Mouse (Mus musculus): ENCODE data around the gene Tle1. TPM values are rescaled to one million over a fixed set of nuclear protein-coding genes. Genes with fewer than 3 reads are reported as not detected.

The Tle1 gene
- polyA plus RNA-seq, 1 experiment = 45.4 TPM

- Histone ChIP-seq H3K4me1 (ENCODE audit: control insufficient read depth, insufficient read depth, low read length) (peaks cover 3% of the 10 kb centered on the region), H3K27ac (ENCODE audit: insufficient read depth, low read length) (no peak overlapping the region)
- TF ChIP-seq POLR2A (IDR thresholded peaks at IDR 0.05; ENCODE audit: extremely low read depth, insufficient read depth, low read length) (no peak), CTCF (IDR thresholded peaks at IDR 0.05; ENCODE audit: extremely low read depth, insufficient read depth, low read length) (no peak)
Observed at GRCm38 (mm10) chr4:72140706-72141105, 60.0 kb downstream of the Tle1 start.

GRCm38 (mm10) chr4:72139475-72140120, 61.1 kb downstream of the Tle1 start:
- no peak for TF ChIP-seq POLR2A (IDR thresholded peaks at IDR 0.05; ENCODE audit: extremely low read depth, insufficient read depth, low read length)
- TF ChIP-seq CTCF (IDR thresholded peaks at IDR 0.05; ENCODE audit: extremely low read depth, insufficient read depth, low read length) = no peak
- Histone ChIP-seq H3K4me3 (ENCODE audit: insufficient read depth, low read length) (no peak overlapping the region), H3K27ac (ENCODE audit: insufficient read depth, low read length) (no peak overlapping the region), H3K4me1 (ENCODE audit: control insufficient read depth, insufficient read depth, low read length) (peaks cover 2% of the 10 kb centered on the region)

More at GRCm38 (mm10) chr4:72140706-72141105, 60.0 kb downstream of the Tle1 start:
- no peak overlapping the region for H3K4me3 ChIP-seq (ENCODE audit: insufficient read depth, low read length)

- H3K4me3 ChIP-seq (ENCODE audit: insufficient read depth, low read length) = no peak overlapping the region
- H3K4me1 ChIP-seq (ENCODE audit: control insufficient read depth, insufficient read depth, low read length) = peaks cover 2% of the 10 kb centered on the region
- TF ChIP-seq POLR2A (IDR thresholded peaks at IDR 0.05; ENCODE audit: extremely low read depth, insufficient read depth, low read length) (no peak), CTCF (IDR thresholded peaks at IDR 0.05; ENCODE audit: extremely low read depth, insufficient read depth, low read length) (no peak)
- no peak overlapping the region for H3K27ac ChIP-seq (ENCODE audit: insufficient read depth, low read length)
Observed at GRCm38 (mm10) chr4:72138264-72139080, 62.2 kb downstream of the Tle1 start.

GRCm38 (mm10) chr4:72132646-72133045, 68.1 kb downstream of the Tle1 start:
- TF ChIP-seq POLR2A (IDR thresholded peaks at IDR 0.05; ENCODE audit: extremely low read depth, insufficient read depth, low read length) (no peak), CTCF (IDR thresholded peaks at IDR 0.05; ENCODE audit: extremely low read depth, insufficient read depth, low read length) (no peak)
- peaks cover 2% of the 10 kb centered on the region for H3K4me1 ChIP-seq (ENCODE audit: control insufficient read depth, insufficient read depth, low read length)
- no peak overlapping the region for H3K27ac ChIP-seq (ENCODE audit: insufficient read depth, low read length)
- H3K4me3 ChIP-seq (ENCODE audit: insufficient read depth, low read length) = no peak overlapping the region

DNA sequence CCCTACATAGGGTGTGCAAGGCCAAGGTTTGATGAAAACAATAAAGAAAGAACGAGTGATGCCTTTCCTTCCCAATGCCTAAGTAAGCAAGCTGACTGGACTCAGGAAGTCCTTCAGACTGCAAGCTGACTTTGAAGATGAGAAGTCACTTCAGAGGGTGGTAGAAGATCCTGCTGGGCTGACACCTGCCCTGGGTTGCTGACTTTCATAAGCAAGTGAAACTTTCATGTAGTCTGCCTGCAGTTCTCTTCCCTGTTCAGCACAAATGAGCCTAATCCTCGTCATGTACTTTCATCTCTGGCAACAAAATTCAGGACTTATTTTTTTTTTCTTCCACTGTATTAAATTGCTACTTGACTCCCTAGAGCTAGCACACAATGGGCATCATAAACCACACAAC, 73.1 kb downstream of the Tle1 start:
- Histone ChIP-seq H3K4me3 (ENCODE audit: insufficient read depth, low read length) (no peak overlapping the region), H3K4me1 (ENCODE audit: control insufficient read depth, insufficient read depth, low read length) (no peaks in the 10 kb centered on the region; the same call in 1 of the 2 replicates), H3K27ac (ENCODE audit: insufficient read depth, low read length) (no peak overlapping the region)
- no peak for TF ChIP-seq CTCF (IDR thresholded peaks at IDR 0.05; ENCODE audit: extremely low read depth, insufficient read depth, low read length)
- TF ChIP-seq POLR2A (IDR thresholded peaks at IDR 0.05; ENCODE audit: extremely low read depth, insufficient read depth, low read length) = no peak

GRCm38 (mm10) chr4:72124790-72125189, 75.9 kb downstream of the Tle1 start:
- TF ChIP-seq CTCF (IDR thresholded peaks at IDR 0.05; ENCODE audit: extremely low read depth, insufficient read depth, low read length) (no peak), POLR2A (IDR thresholded peaks at IDR 0.05; ENCODE audit: extremely low read depth, insufficient read depth, low read length) (no peak)
- Histone ChIP-seq H3K27ac (ENCODE audit: insufficient read depth, low read length) (no peak overlapping the region), H3K4me3 (ENCODE audit: insufficient read depth, low read length) (no peak overlapping the region), H3K4me1 (ENCODE audit: control insufficient read depth, insufficient read depth, low read length) (no peaks in the 10 kb centered on the region; the same call in 1 of the 2 replicates)

- no peak for TF ChIP-seq POLR2A (IDR thresholded peaks at IDR 0.05; ENCODE audit: extremely low read depth, insufficient read depth, low read length)
- TF ChIP-seq CTCF (IDR thresholded peaks at IDR 0.05; ENCODE audit: extremely low read depth, insufficient read depth, low read length) = no peak
- H3K27ac ChIP-seq (ENCODE audit: insufficient read depth, low read length) = no peak overlapping the region
- no peaks in the 10 kb centered on the region for H3K4me1 ChIP-seq (ENCODE audit: control insufficient read depth, insufficient read depth, low read length)
- no peak overlapping the region for H3K4me3 ChIP-seq (ENCODE audit: insufficient read depth, low read length)
Observed at GRCm38 (mm10) chr4:72122837-72123236, 77.9 kb downstream of the Tle1 start.

- TF ChIP-seq POLR2A (IDR thresholded peaks at IDR 0.05; ENCODE audit: extremely low read depth, insufficient read depth, low read length) = no peak
- no peak for TF ChIP-seq CTCF (IDR thresholded peaks at IDR 0.05; ENCODE audit: extremely low read depth, insufficient read depth, low read length)
- no peaks in the 10 kb centered on the region for H3K4me1 ChIP-seq (ENCODE audit: control insufficient read depth, insufficient read depth, low read length)
- no peak overlapping the region for H3K4me3 ChIP-seq (ENCODE audit: insufficient read depth, low read length)
- H3K27ac ChIP-seq (ENCODE audit: insufficient read depth, low read length) = no peak overlapping the region
Observed at GRCm38 (mm10) chr4:72122343-72122742, 78.4 kb downstream of the Tle1 start.

DNA sequence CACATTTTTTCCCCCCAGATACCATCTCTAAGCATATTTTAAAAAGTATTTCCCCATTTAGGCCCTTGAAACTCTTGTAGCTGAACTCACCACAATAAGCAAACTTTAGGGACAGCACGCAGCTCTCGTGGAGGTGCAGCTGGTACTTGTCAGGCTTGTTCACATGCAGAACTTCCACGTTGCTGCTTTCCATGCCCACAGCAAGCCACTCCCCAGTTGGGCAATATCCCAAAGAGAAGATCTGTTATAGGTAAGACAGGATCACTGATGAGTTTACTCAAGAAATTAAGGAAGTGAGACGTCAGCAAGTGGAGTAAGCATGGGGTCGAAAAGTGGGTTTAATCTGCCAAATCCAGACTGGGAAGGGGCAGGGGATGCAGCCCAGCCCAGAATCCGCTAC, 80.7 kb downstream of the Tle1 start:
- no peak for TF ChIP-seq CTCF (IDR thresholded peaks at IDR 0.05; ENCODE audit: extremely low read depth, insufficient read depth, low read length)
- no peak for TF ChIP-seq POLR2A (IDR thresholded peaks at IDR 0.05; ENCODE audit: extremely low read depth, insufficient read depth, low read length)

GRCm38 (mm10) chr4:72105702-72106101, 95.0 kb downstream of the Tle1 start:
- TF ChIP-seq POLR2A (IDR thresholded peaks at IDR 0.05; ENCODE audit: extremely low read depth, insufficient read depth, low read length) (no peak), CTCF (IDR thresholded peaks at IDR 0.05; ENCODE audit: extremely low read depth, insufficient read depth, low read length) (no peak)
- no peak overlapping the region for H3K27ac ChIP-seq (ENCODE audit: insufficient read depth, low read length)
- H3K4me1 ChIP-seq (ENCODE audit: control insufficient read depth, insufficient read depth, low read length) = no peaks in the 10 kb centered on the region
- H3K4me3 ChIP-seq (ENCODE audit: insufficient read depth, low read length) = no peak overlapping the region

More for the DNA sequence above, 80.7 kb downstream of the Tle1 start:
- Histone ChIP-seq H3K4me1 (ENCODE audit: control insufficient read depth, insufficient read depth, low read length) (no peaks in the 10 kb centered on the region), H3K27ac (ENCODE audit: insufficient read depth, low read length) (no peak overlapping the region), H3K4me3 (ENCODE audit: insufficient read depth, low read length) (no peak overlapping the region)
